Mouse (Mus musculus) lung, adult 2 months (tissue): ENCODE measurements around the gene Ablim1.

Experiments used
- CTCF ChIP-seq: fragments of 200-500 bp; IDR thresholded peaks from 2 replicates; pipeline ENCODE4 v1.5.1; 2011; ENCODE audit warnings: mild to moderate bottlenecking, low read length, control low read depth; ENCODE audit not compliant: insufficient read depth
- POLR2A ChIP-seq: fragments of 200-500 bp; IDR thresholded peaks from 2 replicates; pipeline ENCODE4 v1.6.1; 2011; ENCODE audit warnings: low read depth, mild to moderate bottlenecking, control low read depth, low read length, borderline replicate concordance; ENCODE audit errors: extremely low read depth

- no peak for TF ChIP-seq POLR2A
- TF ChIP-seq CTCF = no peak
Measured at GRCm38 (mm10) chr19:57140071-57140470, 174.6 kb downstream of the Ablim1 start.
